Mouse (Mus musculus): Measurements from ENCODE around the gene Nub1. TPM values are rescaled to one million over a fixed set of nuclear protein-coding genes. Genes with fewer than 3 reads are reported as not detected.

Nub1 gene
- polyA plus RNA-seq (2012; rRNA removed; ENCODE audit: low replicate concordance): 26.2 and 41.5 TPM in 2 replicates

GRCm38 (mm10) chr5:24685366-24686093, at the start of gene Nub1:
Gene Nub1 (plus strand): TSS chr5:24685532.

GRCm38 (mm10) chr5:24730488-24730871, 45.1 kb downstream of the Nub1 start, which contains the start of gene Wdr86:
Gene Wdr86 (minus strand): TSS chr5:24730727.

GRCm38 (mm10) chr5:24757816-24758215, 72.5 kb downstream of the Nub1 start, which contains the start of gene Crygn:
Gene Crygn (minus strand): TSS chr5:24758008.

Other genes starting within 250 kb of the Nub1 start
- 318 and 383 TPM in 2 replicates for gene Fastk, start 240.2 kb upstream of the Nub1 start, polyA plus RNA-seq (2012; rRNA removed; ENCODE audit: low replicate concordance)
- 110 and 188 TPM in 2 replicates for gene Tmub1, start 237.7 kb upstream of the Nub1 start, polyA plus RNA-seq (2012; rRNA removed; ENCODE audit: low replicate concordance)
- gene Agap3, start 233.4 kb upstream of the Nub1 start, polyA plus RNA-seq (2012; rRNA removed; ENCODE audit: low replicate concordance): 37.9 and 65.7 TPM in 2 replicates
- gene Gbx1, start 158.3 kb upstream of the Nub1 start, polyA plus RNA-seq (2012; rRNA removed; ENCODE audit: low replicate concordance): not detected in 2 replicates
- gene Asb10, start 144.6 kb upstream of the Nub1 start, polyA plus RNA-seq (2012; rRNA removed; ENCODE audit: low replicate concordance): 0.18 and 0.43 TPM in 2 replicates
- not detected in 2 replicates for gene 4931409K22Rik, start 128.7 kb upstream of the Nub1 start, polyA plus RNA-seq (2012; rRNA removed; ENCODE audit: low replicate concordance)
- gene Abcf2, start 108.1 kb upstream of the Nub1 start, polyA plus RNA-seq (2012; rRNA removed; ENCODE audit: low replicate concordance): 34.5 and 40.4 TPM in 2 replicates
- gene Chpf2, start 98.8 kb upstream of the Nub1 start, polyA plus RNA-seq (2012; rRNA removed; ENCODE audit: low replicate concordance): 19.2 and 29.3 TPM in 2 replicates
- gene Smarcd3, start 61.1 kb upstream of the Nub1 start, polyA plus RNA-seq (2012; rRNA removed; ENCODE audit: low replicate concordance): 18.3 and 24.5 TPM in 2 replicates
- gene Wdr86, start 45.2 kb downstream of the Nub1 start, polyA plus RNA-seq (2012; rRNA removed; ENCODE audit: low replicate concordance): 1.6 and 2.6 TPM in 2 replicates
- 0.20 and 0.98 TPM in 2 replicates for gene Crygn, start 72.5 kb downstream of the Nub1 start, polyA plus RNA-seq (2012; rRNA removed; ENCODE audit: low replicate concordance)
- 9.5 and 16.1 TPM in 2 replicates for gene Rheb, start 157.1 kb downstream of the Nub1 start, polyA plus RNA-seq (2012; rRNA removed; ENCODE audit: low replicate concordance)

All from duodenum, adult 2 months (tissue).